Mouse (Mus musculus) kidney, embryonic 16.5 days (tissue): ENCODE results near the gene Kcnh1. TPM values are rescaled to one million over a fixed set of nuclear protein-coding genes. Genes with fewer than 3 reads are reported as not detected.

ENCODE experiments used
- ATAC-seq: fragments of 200-750 bp; cut with Nextera tagmentation; 2 replicates; pipeline ENCODE4 v1.8.0; 2017; ENCODE audit warnings: moderate TSS enrichment; ENCODE audit not compliant: low FRiP score, low TSS enrichment
- H3K27ac ChIP-seq: fragments of 300-500 bp; sonication (generic); 2 replicates; pipeline ENCODE4 v1.5.1; 2014; ENCODE audit warnings: low read length
- H3K27me3 ChIP-seq: fragments of 300-500 bp; sonication (generic); 2 replicates; pipeline ENCODE4 v1.6.1; 2014; ENCODE audit warnings: low read length, control low read depth, mixed read lengths; ENCODE audit not compliant: insufficient read depth
- H3K36me3 ChIP-seq: fragments of 300-500 bp; sonication (generic); 2 replicates; pipeline ENCODE4 v1.6.1; 2014; ENCODE audit warnings: low read length, control low read depth, mixed read lengths; ENCODE audit not compliant: insufficient read depth
- H3K4me1 ChIP-seq: fragments of 300-500 bp; sonication (generic); 2 replicates; pipeline ENCODE4 v1.6.1; 2014; ENCODE audit warnings: low read length, control low read depth, mixed read lengths; ENCODE audit not compliant: insufficient read depth
- H3K4me2 ChIP-seq: fragments of 300-500 bp; sonication (generic); replicated peaks from 2 replicates; pipeline ENCODE4 v1.6.1; 2014; ENCODE audit warnings: low read depth, low read length
- H3K4me3 ChIP-seq: fragments of 300-500 bp; sonication (generic); 2 replicates; pipeline ENCODE4 v1.5.1; 2014; ENCODE audit warnings: mild to moderate bottlenecking, low read length
- H3K9ac ChIP-seq: fragments of 300-500 bp; sonication (generic); replicated peaks from 2 replicates; pipeline ENCODE4 v1.6.1; 2014; ENCODE audit warnings: low read length
- H3K9me3 ChIP-seq: fragments of 300-500 bp; sonication (generic); 2 replicates; pipeline ENCODE4 v1.6.1; 2016; ENCODE audit warnings: low read length, control low read depth
- WGBS: fragments of 180-500 bp; shearing (Covaris S2); extraction: QIAGEN DNeasy Blood & Tissue Kit; methylation state at CpG from one replicate; pipeline ENCODE4 v1.1.7; 2014; 5-methylcytosine and 5-hydroxymethylcytosine counted together
- polyA plus RNA-seq: library from polyadenylated mRNA; unstranded; fragments of >200 nt; fragmentation: Nextera tagmentation; extraction: Ambion mirVana; gene quantifications from 2 replicates; pipeline ENCODE4 v1.2.1, GENCODE M21; 2015

The Kcnh1 gene
- polyA plus RNA-seq = 1.2 and 1.3 TPM in 2 replicates

- H3K9me3 ChIP-seq = no peaks in the 10 kb centered on the region
- peaks cover 23% of the 10 kb centered on the region for H3K27me3 ChIP-seq
- H3K36me3 ChIP-seq = no peaks in the 10 kb centered on the region
- H3K9ac ChIP-seq = peak within 1 kb of the TSS; percentile 66
- peak within 1 kb of the TSS; percentile 58 for H3K4me3 ChIP-seq
- whole genome bisulfite sequencing = under 1% methylated on average over 73 of the region's 73 CpGs
- no peak within 1 kb of the TSS for H3K27ac ChIP-seq
- H3K4me2 ChIP-seq = peak within 1 kb of the TSS; percentile 96
- ATAC-seq = peak; percentile 97
- H3K4me1 ChIP-seq = peaks cover 7% of the 10 kb centered on the region
Measured at GRCm38 (mm10) chr1:192190508-192191321, at the start of gene Kcnh1. Gene Kcnh1 (plus strand): TSS chr1:192190774.

- Histone ChIP-seq H3K4me1 (no peaks in the 10 kb centered on the region), H3K9me3 (no peaks in the 10 kb centered on the region; the same call in 1 of the 2 replicates), H3K27ac (no peak overlapping the region), H3K9ac (no peak overlapping the region), H3K36me3 (no peaks in the 10 kb centered on the region), H3K27me3 (no peaks in the 10 kb centered on the region), H3K4me3 (no peak overlapping the region), H3K4me2 (no peak overlapping the region)
- ATAC-seq = no peak
- WGBS = 72% methylated on average over 4 of the region's 4 CpGs
Measured at GRCm38 (mm10) chr1:192151179-192151578, 39.4 kb upstream of the Kcnh1 start.

- Histone ChIP-seq H3K9me3 (no peaks in the 10 kb centered on the region), H3K4me1 (no peaks in the 10 kb centered on the region), H3K4me2 (no peak overlapping the region), H3K4me3 (no peak overlapping the region), H3K36me3 (no peaks in the 10 kb centered on the region), H3K9ac (no peak overlapping the region), H3K27ac (no peak overlapping the region), H3K27me3 (no peaks in the 10 kb centered on the region)
- 86% methylated on average over 3 of the region's 3 CpGs for WGBS
- ATAC-seq = no peak
Measured at GRCm38 (mm10) chr1:192171477-192171876, 19.1 kb upstream of the Kcnh1 start.

GRCm38 (mm10) chr1:192179877-192180276 is 10.7 kb upstream of the Kcnh1 start:
- Histone ChIP-seq H3K9me3 (no peaks in the 10 kb centered on the region), H3K4me1 (no peaks in the 10 kb centered on the region), H3K27me3 (no peaks in the 10 kb centered on the region), H3K36me3 (no peaks in the 10 kb centered on the region), H3K4me3 (no peak overlapping the region), H3K27ac (no peak overlapping the region), H3K4me2 (no peak overlapping the region), H3K9ac (no peak overlapping the region)
- 76% methylated on average over 3 of the region's 3 CpGs for WGBS
- no peak for ATAC-seq

GRCm38 (mm10) chr1:192181696-192182257 is 8.8 kb upstream of the Kcnh1 start:
- Histone ChIP-seq H3K36me3 (no peaks in the 10 kb centered on the region), H3K4me1 (no peaks in the 10 kb centered on the region), H3K4me2 (no peak overlapping the region), H3K27ac (no peak overlapping the region), H3K27me3 (no peaks in the 10 kb centered on the region), H3K9me3 (no peaks in the 10 kb centered on the region), H3K4me3 (no peak overlapping the region), H3K9ac (no peak overlapping the region)
- 79% methylated on average over 4 of the region's 4 CpGs for WGBS
- ATAC-seq = no peak

- Histone ChIP-seq H3K9me3 (no peaks in the 10 kb centered on the region), H3K36me3 (no peaks in the 10 kb centered on the region)
- 2% methylated on average over 4 of the region's 4 CpGs for WGBS
Measured at GRCm38 (mm10) chr1:192189056-192189455, 1.5 kb upstream of the Kcnh1 start.

GRCm38 (mm10) chr1:192189771-192190170 is 803 bp upstream of the Kcnh1 start:
- WGBS = 81% methylated on average over 11 of the region's 11 CpGs
- H3K27ac ChIP-seq = no peak overlapping the region
- H3K9me3 ChIP-seq = no peaks in the 10 kb centered on the region
- no peak overlapping the region for H3K4me2 ChIP-seq
- no peaks in the 10 kb centered on the region for H3K36me3 ChIP-seq
- H3K4me3 ChIP-seq = no peak overlapping the region
- H3K4me1 ChIP-seq = peaks cover 7% of the 10 kb centered on the region
- ATAC-seq = no peak
- no peak overlapping the region for H3K9ac ChIP-seq
- peaks cover 23% of the 10 kb centered on the region for H3K27me3 ChIP-seq

More at GRCm38 (mm10) chr1:192189056-192189455, 1.5 kb upstream of the Kcnh1 start:
- H3K27me3 ChIP-seq = peaks cover 23% of the 10 kb centered on the region
- H3K9ac ChIP-seq = no peak overlapping the region
- H3K4me2 ChIP-seq = no peak overlapping the region
- H3K4me3 ChIP-seq = no peak overlapping the region
- no peak for ATAC-seq
- H3K27ac ChIP-seq = no peak overlapping the region
- peaks cover 7% of the 10 kb centered on the region for H3K4me1 ChIP-seq

- Histone ChIP-seq H3K4me2 (peak overlapping the region; percentile 96), H3K27ac (no peak overlapping the region), H3K27me3 (peaks cover 23% of the 10 kb centered on the region), H3K4me1 (peaks cover 7% of the 10 kb centered on the region), H3K9ac (peak overlapping the region; percentile 66), H3K4me3 (peak overlapping the region; percentile 58), H3K36me3 (no peaks in the 10 kb centered on the region), H3K9me3 (no peaks in the 10 kb centered on the region)
- ATAC-seq = peak; percentile 9; the same call in 1 of the 2 replicates
- 4% methylated on average over 11 of the region's 13 CpGs for WGBS
Measured at GRCm38 (mm10) chr1:192191322-192191639, 707 bp downstream of the Kcnh1 start.

GRCm38 (mm10) chr1:192191859-192192258 is 1.3 kb downstream of the Kcnh1 start:
- peak overlapping the region; percentile 96 for H3K4me2 ChIP-seq
- 0 out of 2 replicates have a peak overlapping the region, but pooled peaks have one; percentile 58 for H3K4me3 ChIP-seq
- no peaks in the 10 kb centered on the region for H3K36me3 ChIP-seq
- H3K9ac ChIP-seq = no peak overlapping the region
- no peaks in the 10 kb centered on the region for H3K9me3 ChIP-seq
- H3K27me3 ChIP-seq = peaks cover 23% of the 10 kb centered on the region
- no peak for ATAC-seq
- WGBS = 62% methylated on average over 8 of the region's 8 CpGs
- no peak overlapping the region for H3K27ac ChIP-seq
- H3K4me1 ChIP-seq = peaks cover 7% of the 10 kb centered on the region

GRCm38 (mm10) chr1:192192710-192193109 is 2.1 kb downstream of the Kcnh1 start:
- 79% methylated on average over 9 of the region's 9 CpGs for WGBS
- Histone ChIP-seq H3K4me2 (no peak overlapping the region), H3K27ac (no peak overlapping the region), H3K27me3 (peaks cover 23% of the 10 kb centered on the region), H3K4me3 (no peak overlapping the region), H3K4me1 (peaks cover 7% of the 10 kb centered on the region), H3K36me3 (no peaks in the 10 kb centered on the region), H3K9me3 (no peaks in the 10 kb centered on the region), H3K9ac (no peak overlapping the region)
- no peak for ATAC-seq
